Mouse (Mus musculus) hindbrain, embryonic 12.5 days (tissue): ENCODE data around the gene Cnn2. TPM values are rescaled to one million over a fixed set of nuclear protein-coding genes. Genes with fewer than 3 reads are reported as not detected.
A peak's percentile ranks its signal among the peaks of the same experiment; 100 is the strongest.

Experiments
- ATAC-seq: fragments of 200-750 bp; cut with Nextera tagmentation; 2 replicates; pipeline ENCODE4 v1.8.0; 2017; ENCODE audit warnings: moderate TSS enrichment; ENCODE audit not compliant: low FRiP score
- H3K27ac ChIP-seq: fragments of 300-500 bp; sonication (generic); 2 replicates; pipeline ENCODE4 v1.5.1; 2016; ENCODE audit warnings: mild to moderate bottlenecking
- H3K27me3 ChIP-seq: fragments of 300-500 bp; sonication (generic); 2 replicates; pipeline ENCODE4 v1.6.1; 2016; ENCODE audit warnings: mild to moderate bottlenecking
- H3K36me3 ChIP-seq: fragments of 300-500 bp; sonication (generic); 2 replicates; pipeline ENCODE4 v1.6.1; 2016; ENCODE audit warnings: mild to moderate bottlenecking
- H3K4me1 ChIP-seq: fragments of 300-500 bp; sonication (generic); 2 replicates; pipeline ENCODE4 v1.6.1; 2016
- H3K4me2 ChIP-seq: fragments of 300-500 bp; sonication (generic); replicated peaks from 2 replicates; pipeline ENCODE4 v1.6.1; 2016; ENCODE audit warnings: mild to moderate bottlenecking
- H3K4me3 ChIP-seq: fragments of 300-500 bp; sonication (generic); 2 replicates; pipeline ENCODE4 v1.5.1; 2016; ENCODE audit warnings: mild to moderate bottlenecking
- H3K9ac ChIP-seq: fragments of 300-500 bp; sonication (generic); 2 replicates; pipeline ENCODE4 v1.6.1; 2016; ENCODE audit warnings: mild to moderate bottlenecking, moderate library complexity
- H3K9me3 ChIP-seq: fragments of 300-500 bp; sonication (generic); replicated peaks from 2 replicates; pipeline ENCODE4 v1.6.1; 2016; ENCODE audit warnings: mild to moderate bottlenecking
- WGBS: fragments of 180-500 bp; shearing (Covaris S2); methylation state at CpG from one replicate; pipeline ENCODE4 v1.1.7; 2016; 5-methylcytosine and 5-hydroxymethylcytosine counted together
- polyA plus RNA-seq: library from polyadenylated mRNA; unstranded; fragments of >200 nt; fragmentation: Nextera tagmentation; extraction: Ambion mirVana; gene quantifications from 2 replicates; pipeline ENCODE4 v1.2.1, GENCODE M21; 2016

Cnn2 gene
- polyA plus RNA-seq, 1 experiment from 2014 or later: 178 TPM

DNA sequence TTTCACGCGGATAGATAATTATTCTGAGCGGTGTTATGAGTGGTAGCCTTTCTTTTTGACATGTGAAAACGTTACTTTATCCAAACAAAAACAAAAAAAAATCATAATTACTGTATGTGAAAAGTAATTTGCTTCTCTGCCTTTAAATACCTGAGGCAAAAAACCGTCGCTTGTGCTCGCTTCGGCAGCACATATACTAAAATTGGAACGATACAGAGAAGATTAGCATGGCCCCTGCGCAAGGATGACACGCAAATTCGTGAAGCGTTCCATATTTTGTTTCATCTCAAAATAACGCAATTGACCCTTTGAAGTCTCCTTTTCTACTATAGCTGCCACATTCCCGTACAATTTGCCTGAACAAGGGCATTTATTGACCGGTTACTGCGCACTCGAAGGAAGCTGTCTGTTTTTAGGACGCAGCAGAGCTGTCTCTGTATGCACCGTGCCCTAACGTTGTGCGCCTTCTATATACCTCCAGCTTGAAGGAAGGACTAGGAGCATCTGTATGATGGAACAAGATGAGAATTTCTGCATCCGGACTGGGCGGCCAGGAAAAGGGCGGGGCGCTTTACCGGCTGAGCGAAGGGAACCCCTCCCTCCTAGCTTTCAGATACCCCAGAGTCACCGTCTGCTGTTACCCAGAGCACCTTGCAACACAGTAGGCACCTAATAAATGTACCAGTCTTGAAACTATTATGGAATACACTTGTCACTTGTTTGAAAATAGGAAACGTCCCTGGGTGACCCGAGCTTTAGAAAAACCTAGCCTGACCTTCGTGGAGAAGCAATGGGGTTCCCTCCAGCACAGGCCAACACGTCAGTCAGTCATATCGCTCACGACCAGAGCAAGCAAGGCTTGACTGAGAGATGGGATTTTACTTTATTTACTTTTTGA lies 2.8 kb upstream of the Cnn2 start:
- Histone ChIP-seq H3K27ac (peak overlapping the region; percentile 95), H3K9ac (peak overlapping the region; percentile 64), H3K36me3 (peaks cover 4% of the 10 kb centered on the region; the same call in 1 of the 2 replicates), H3K9me3 (no peaks in the 10 kb centered on the region), H3K4me2 (peak overlapping the region; percentile 94), H3K27me3 (peaks cover 39% of the 10 kb centered on the region), H3K4me1 (peaks cover 41% of the 10 kb centered on the region), H3K4me3 (peak overlapping the region; percentile 74)
- 4% methylated on average over 35 of the region's 35 CpGs for WGBS
- ATAC-seq: no peak

DNA sequence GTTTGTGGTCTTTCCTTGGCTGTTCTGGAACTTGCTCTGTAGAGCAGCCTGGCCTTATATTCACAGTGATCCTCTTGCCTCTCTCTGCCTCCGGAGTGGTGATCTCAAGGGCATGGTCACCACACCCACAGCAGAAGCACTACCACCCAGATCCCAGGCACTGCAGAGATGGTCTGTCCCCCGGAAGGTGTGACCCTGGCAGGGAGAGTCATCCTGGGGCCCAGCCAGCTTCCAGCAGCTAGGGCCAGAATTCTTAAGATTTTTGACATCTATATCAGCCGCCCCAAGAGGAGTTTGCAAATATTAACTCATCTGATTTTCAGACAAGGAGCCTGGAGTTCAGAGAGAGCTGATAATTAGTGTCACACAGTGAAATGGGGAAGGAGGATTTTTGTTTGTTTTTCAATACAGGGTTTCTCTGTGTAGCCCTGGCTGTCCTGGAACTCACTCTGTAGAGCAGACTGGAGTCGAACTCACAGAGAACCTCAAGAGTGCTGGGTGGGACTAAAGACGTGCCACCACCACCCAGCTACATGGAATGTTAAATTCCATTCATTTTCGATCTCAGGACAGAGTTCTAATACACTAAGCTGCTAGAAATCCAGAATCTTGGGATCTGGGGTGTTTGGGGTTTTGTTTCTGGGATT lies 2.0 kb upstream of the Cnn2 start:
- H3K4me1 ChIP-seq: peaks cover 41% of the 10 kb centered on the region
- peak overlapping the region; percentile 74 for H3K4me3 ChIP-seq
- ATAC-seq: no peak
- no peaks in the 10 kb centered on the region for H3K9me3 ChIP-seq
- peak overlapping the region; percentile 64; the same call in 1 of the 2 replicates for H3K9ac ChIP-seq
- WGBS: 47% methylated on average over 6 of the region's 6 CpGs
- H3K27ac ChIP-seq: peak overlapping the region; percentile 95
- H3K4me2 ChIP-seq: peak overlapping the region; percentile 94
- H3K36me3 ChIP-seq: 0 out of 2 replicates have a peak, but pooled peaks cover under 1% of the 10 kb centered on the region
- peaks cover 46% of the 10 kb centered on the region for H3K27me3 ChIP-seq

DNA sequence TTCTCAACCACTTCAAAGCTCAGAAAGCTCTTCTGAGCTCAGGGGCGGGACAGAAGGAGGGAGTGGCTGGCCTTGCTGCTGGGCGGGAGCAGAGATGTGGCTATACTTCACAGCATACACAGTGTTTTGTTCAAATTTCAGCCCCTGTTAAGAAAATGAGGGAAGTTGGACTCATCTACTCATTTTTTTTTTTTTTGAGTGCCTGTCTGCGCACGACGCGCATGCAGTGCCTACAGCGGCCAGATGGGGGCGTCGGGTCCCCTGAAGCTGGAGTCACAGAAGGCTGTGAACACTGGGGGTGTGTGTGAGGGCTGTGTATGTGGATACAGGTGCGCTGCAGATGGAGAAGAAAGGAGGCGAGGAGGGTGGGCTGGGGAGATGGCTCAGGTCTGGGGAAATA lies 1.4 kb upstream of the Cnn2 start:
- H3K36me3 ChIP-seq: no peaks in the 10 kb centered on the region
- peak overlapping the region; percentile 24 for H3K4me2 ChIP-seq
- no peak overlapping the region; the same call in 1 of the 2 replicates for H3K4me3 ChIP-seq
- H3K4me1 ChIP-seq: peaks cover 36% of the 10 kb centered on the region
- H3K27me3 ChIP-seq: peaks cover 46% of the 10 kb centered on the region
- no peak overlapping the region for H3K27ac ChIP-seq
- ATAC-seq: no peak
- WGBS: 4% methylated on average over 11 of the region's 11 CpGs
- H3K9me3 ChIP-seq: 0 out of 2 replicates have a peak, but pooled peaks cover 3% of the 10 kb centered on the region
- no peak overlapping the region for H3K9ac ChIP-seq

DNA sequence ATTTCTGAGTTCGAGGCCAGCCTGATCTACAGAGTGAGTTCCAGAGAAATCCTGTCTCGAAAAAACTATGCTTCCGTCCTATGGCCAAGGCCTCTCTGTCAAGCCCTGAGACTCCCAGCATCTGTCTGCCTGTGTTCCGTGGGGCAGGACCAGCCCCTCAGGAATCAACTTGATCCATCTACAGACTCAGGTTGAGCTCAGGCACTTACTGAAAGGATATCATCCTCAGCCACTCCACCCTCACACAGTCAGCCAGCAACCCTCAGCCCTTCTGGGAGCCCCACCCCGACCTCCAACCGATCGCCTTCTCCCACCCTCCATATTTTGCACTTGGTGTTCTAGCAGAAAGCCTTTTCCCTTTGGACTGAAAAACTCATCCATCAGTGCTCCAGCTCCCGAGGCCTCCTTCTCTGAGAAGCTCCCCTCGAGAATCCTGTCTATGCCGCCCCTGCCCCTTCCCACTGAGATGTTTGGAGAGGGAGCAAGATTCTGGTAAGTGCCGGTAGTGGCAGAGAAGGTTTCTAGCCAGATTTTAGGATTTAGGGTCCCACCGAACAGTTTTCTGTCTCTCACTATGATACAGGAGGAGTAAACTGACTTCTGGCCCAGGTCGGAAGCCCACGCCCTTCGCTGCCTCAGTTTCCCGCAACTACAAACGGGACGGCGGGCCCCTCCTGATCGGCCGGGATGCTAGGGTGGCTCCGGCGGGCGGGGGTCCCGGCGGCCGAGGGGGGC lies 446 bp upstream of the Cnn2 start:
- no peaks in the 10 kb centered on the region for H3K36me3 ChIP-seq

DNA sequence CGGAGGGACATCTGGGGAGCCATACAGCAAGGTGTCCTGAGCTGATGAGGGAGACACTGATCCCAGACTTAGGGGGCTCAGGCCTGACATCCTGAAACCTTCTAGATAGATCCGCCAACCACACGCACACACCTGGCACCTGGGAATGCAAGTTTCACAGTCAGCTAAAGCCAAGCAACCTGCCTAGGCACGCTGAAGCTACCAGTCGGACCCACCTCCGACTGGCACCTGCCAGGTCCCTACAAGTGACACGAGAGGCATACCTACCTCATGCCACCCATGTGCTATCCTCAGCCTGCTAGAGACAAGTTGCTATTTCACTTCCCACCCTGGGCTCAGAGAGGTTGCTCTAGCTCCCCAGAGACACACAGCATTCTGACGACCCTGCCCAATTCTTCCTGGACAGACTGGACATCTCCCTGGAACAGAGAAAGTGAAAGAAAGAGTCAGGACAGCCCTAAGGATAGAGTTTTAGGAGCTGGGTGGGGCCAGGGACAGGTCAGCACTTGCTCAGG lies 945 bp downstream of the Cnn2 start:
- Histone ChIP-seq H3K9ac (peak overlapping the region; percentile 60), H3K4me3 (peak overlapping the region; percentile 47), H3K4me1 (peaks cover 22% of the 10 kb centered on the region), H3K4me2 (peak overlapping the region; percentile 56), H3K36me3 (no peaks in the 10 kb centered on the region), H3K27ac (no peak overlapping the region), H3K27me3 (peaks cover 46% of the 10 kb centered on the region), H3K9me3 (0 out of 2 replicates have a peak, but pooled peaks cover 3% of the 10 kb centered on the region)
- ATAC-seq: no peak
- WGBS: 30% methylated on average over 8 of the region's 8 CpGs

More for the DNA sequence above, 446 bp upstream of the Cnn2 start:
- Histone ChIP-seq H3K9ac (peak overlapping the region; percentile 60), H3K27me3 (peaks cover 46% of the 10 kb centered on the region), H3K4me2 (peak overlapping the region; percentile 56), H3K4me3 (peak overlapping the region; percentile 47), H3K27ac (peak overlapping the region; percentile 35; the same call in 1 of the 2 replicates), H3K9me3 (0 out of 2 replicates have a peak, but pooled peaks cover 3% of the 10 kb centered on the region), H3K4me1 (peaks cover 29% of the 10 kb centered on the region)
- WGBS: 7% methylated on average over 27 of the region's 27 CpGs
- no peak for ATAC-seq

DNA sequence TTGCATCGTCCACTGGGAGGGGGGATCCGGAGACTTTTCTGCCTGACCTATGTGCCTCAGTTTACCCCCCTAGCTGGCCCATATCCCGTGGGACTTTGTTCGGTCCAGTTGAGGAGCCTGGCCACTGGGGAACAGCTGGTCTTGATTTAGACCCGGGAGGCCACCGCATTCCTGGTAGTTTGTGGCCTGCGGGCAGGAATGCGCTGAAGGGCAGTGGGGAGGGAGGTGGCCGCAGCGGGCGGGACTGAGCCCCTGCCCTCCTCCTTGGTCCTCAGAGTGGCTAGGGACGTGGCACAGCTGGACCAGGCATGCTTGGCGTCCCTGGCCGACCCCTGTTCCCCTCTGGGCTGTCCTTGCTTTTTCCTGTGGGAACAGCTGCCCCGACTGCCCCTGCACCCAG lies 1.5 kb downstream of the Cnn2 start:
- no peak for ATAC-seq

DNA sequence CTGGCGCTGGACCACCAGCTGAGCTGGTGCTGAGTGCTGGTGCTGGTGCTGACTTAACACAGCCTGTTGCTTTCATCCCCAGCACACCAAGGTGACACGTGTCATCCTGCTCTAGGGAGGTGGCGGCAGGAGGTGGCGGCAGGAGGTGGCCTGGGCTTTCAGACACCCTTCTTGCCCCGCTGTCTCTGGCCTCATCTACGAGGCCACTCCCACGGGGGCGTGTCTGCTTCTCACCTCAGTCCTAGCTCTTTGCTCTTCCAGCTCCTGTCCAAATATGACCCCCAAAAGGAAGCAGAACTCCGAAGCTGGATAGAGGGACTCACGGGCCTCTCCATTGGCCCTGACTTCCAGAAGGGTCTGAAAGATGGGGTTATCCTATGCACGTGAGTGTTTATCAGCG lies 2.7 kb downstream of the Cnn2 start:
- Histone ChIP-seq H3K9ac (no peak overlapping the region), H3K27ac (no peak overlapping the region), H3K27me3 (peaks cover 46% of the 10 kb centered on the region), H3K4me2 (no peak overlapping the region), H3K9me3 (0 out of 2 replicates have a peak, but pooled peaks cover 3% of the 10 kb centered on the region), H3K36me3 (no peaks in the 10 kb centered on the region), H3K4me3 (no peak overlapping the region), H3K4me1 (peaks cover 17% of the 10 kb centered on the region)
- 55% methylated on average over 12 of the region's 12 CpGs for WGBS
- ATAC-seq: no peak

More for the DNA sequence above, 1.5 kb downstream of the Cnn2 start:
- Histone ChIP-seq H3K9me3 (0 out of 2 replicates have a peak, but pooled peaks cover 3% of the 10 kb centered on the region), H3K27me3 (peaks cover 46% of the 10 kb centered on the region), H3K4me3 (peak overlapping the region; percentile 47), H3K4me2 (peak overlapping the region; percentile 56), H3K27ac (no peak overlapping the region), H3K9ac (no peak overlapping the region), H3K4me1 (peaks cover 22% of the 10 kb centered on the region), H3K36me3 (no peaks in the 10 kb centered on the region)
- 15% methylated on average over 15 of the region's 15 CpGs for WGBS

DNA sequence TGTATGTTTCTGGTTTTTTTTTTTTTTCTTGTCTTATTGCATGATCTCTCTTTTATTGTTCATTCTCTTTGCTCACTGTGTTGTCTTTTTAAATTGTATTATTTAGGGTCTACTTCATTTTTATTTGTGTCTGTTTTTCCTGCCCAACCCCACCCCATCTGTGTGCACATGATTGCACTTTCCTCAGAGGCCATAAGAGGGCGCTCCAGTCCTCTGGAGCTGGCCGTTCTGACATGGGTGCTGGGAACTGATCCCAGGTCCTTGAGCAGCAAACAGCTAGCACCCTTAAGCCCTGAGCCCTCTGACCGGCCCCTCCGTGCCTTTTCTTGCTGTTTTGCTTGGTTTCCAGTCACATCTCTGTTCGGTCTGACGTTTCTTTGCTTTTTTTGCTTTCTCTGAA lies 3.2 kb downstream of the Cnn2 start:
- Histone ChIP-seq H3K9ac (no peak overlapping the region), H3K4me1 (peaks cover 16% of the 10 kb centered on the region), H3K27me3 (peaks cover 46% of the 10 kb centered on the region), H3K36me3 (no peaks in the 10 kb centered on the region), H3K9me3 (0 out of 2 replicates have a peak, but pooled peaks cover 3% of the 10 kb centered on the region), H3K4me3 (no peak overlapping the region), H3K4me2 (no peak overlapping the region), H3K27ac (no peak overlapping the region)
- 89% methylated on average over 6 of the region's 6 CpGs for WGBS
- no peak for ATAC-seq

DNA sequence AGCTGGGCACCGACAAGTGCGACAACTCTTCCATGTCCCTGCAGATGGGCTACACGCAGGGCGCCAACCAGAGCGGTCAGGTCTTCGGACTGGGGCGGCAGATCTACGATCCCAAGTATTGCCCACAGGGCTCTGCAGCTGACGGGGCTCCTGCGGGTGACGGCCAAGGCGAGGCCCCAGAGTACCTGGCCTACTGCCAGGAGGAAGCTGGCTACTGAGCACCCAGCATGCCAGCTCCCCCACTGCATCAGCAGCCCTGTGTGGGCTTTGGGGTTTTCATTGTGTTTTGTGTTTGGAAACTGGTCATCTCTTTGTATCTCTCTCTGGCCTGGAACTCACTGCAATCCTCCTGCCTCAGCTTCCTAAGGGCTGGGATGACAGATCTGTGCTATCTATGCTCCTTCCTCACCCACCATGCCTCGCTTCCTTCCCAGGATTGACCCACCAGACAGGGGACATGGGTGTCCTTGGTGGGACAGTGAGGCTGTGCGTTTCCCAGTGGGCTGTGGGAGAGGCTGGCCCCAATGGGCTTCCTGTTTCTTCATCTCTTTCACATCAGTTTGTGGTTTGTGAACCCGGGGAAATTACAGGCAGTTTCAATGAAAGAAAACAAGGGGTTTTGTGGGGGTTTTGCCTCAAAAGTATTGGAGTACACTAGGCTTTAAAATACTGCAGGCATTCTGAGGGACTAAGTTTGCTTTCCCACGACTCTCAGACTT lies 6.2 kb downstream of the Cnn2 start:
- no peaks in the 10 kb centered on the region for H3K36me3 ChIP-seq
- no peak for ATAC-seq
- no peak overlapping the region for H3K27ac ChIP-seq
- no peak overlapping the region for H3K9ac ChIP-seq
- 91% methylated on average over 16 of the region's 16 CpGs for WGBS
- no peak overlapping the region for H3K4me2 ChIP-seq
- no peak overlapping the region for H3K4me3 ChIP-seq
- H3K4me1 ChIP-seq: peaks cover 16% of the 10 kb centered on the region
- H3K9me3 ChIP-seq: 0 out of 2 replicates have a peak, but pooled peaks cover 3% of the 10 kb centered on the region
- peaks cover 28% of the 10 kb centered on the region for H3K27me3 ChIP-seq

DNA sequence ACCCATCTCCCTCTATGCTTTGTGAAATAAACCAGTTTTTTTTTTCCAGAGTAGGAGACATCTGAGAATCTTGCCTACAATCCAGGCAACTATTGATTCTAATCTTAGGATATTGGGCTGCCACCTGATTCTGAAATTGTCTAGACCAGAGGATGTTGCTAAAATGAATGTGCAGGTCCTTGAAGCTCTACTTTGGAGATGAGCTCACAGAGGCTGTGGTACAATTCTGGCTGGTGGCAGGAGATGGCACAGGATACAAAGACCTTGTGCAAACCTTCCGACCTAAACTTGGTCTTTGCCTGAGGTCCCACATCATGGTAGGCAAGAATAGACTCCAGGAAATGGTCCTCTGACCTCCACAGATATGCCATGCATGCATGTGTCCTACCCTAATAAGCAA lies 7.3 kb downstream of the Cnn2 start:
- Histone ChIP-seq H3K4me2 (0 out of 2 replicates have a peak overlapping the region, but pooled peaks have one; percentile 76), H3K4me1 (peaks cover 12% of the 10 kb centered on the region), H3K27me3 (peaks cover 19% of the 10 kb centered on the region), H3K9me3 (0 out of 2 replicates have a peak, but pooled peaks cover 3% of the 10 kb centered on the region), H3K36me3 (no peaks in the 10 kb centered on the region), H3K27ac (no peak overlapping the region), H3K4me3 (no peak overlapping the region), H3K9ac (no peak overlapping the region)
- 79% methylated on average over 1 of the region's 1 CpGs for WGBS
- no peak for ATAC-seq
